Mouse (Mus musculus): ENCODE measurements around the gene Hipk3.

GRCm38 (mm10) chr2:104412496-104412895 is 81.8 kb downstream of the Hipk3 start:
- no peak for TF ChIP-seq CTCF (IDR thresholded peaks at IDR 0.05; ENCODE audit: low read depth)
- TF ChIP-seq EP300 (IDR thresholded peaks at IDR 0.05; ENCODE audit: low read depth): no peak

Measured in heart, postnatal 0 days (tissue).